Mouse (Mus musculus): Measurements from ENCODE around the gene Proser3.
"Not testable (repeated sequence)": the region's sequence is repeated elsewhere in the genome, so short reads cannot be mapped to it uniquely, and the experiment has no call there.

Proser3 gene

GRCm38 (mm10) chr7:30534633-30535577, 17.2 kb downstream of the Proser3 start, which contains the start of gene Arhgap33:
Gene Arhgap33, minus strand, starts transcription at chr7:30535060.
- DNase-seq, result peak; percentile 96

- peak; percentile 58 for DNase-seq
Measured at GRCm38 (mm10) chr7:30533941-30534632, 18.0 kb downstream of the Proser3 start.

- DNase-seq, result no peak
Measured at GRCm38 (mm10) chr7:30532931-30533330, 19.2 kb downstream of the Proser3 start.

DNA sequence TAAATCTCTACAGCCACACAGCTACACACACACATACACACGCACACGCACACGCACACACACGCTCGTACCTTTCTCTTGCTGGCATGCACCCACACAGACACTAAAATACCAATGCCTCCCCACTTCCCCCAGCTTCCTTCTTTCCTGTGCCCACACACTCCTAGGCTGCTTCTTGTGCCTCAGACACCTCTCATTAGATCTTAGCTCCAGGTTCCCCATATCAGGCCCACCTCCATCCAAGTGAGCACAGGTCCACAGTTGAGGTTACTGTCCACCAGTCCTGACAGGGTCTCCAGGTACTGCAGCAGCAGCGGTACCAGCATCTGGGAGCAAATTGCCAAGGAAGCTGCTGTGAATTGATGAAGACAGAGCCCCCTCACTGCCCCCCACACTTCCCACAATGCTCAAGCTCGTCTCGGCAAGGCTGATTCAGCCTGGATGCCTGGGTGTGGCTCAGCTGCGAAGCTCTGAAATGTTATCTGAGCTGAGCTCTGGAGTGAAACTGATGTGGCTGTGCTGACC, 20.7 kb downstream of the Proser3 start:
- peak; percentile 6 for DNase-seq

GRCm38 (mm10) chr7:30526981-30527380, 25.1 kb downstream of the Proser3 start:
- DNase-seq, result no peak

- peak; percentile 4 for DNase-seq
Measured at GRCm38 (mm10) chr7:30526399-30526798, 25.7 kb downstream of the Proser3 start.

- no peak for DNase-seq
Measured at GRCm38 (mm10) chr7:30525954-30526353, 26.1 kb downstream of the Proser3 start.

DNA sequence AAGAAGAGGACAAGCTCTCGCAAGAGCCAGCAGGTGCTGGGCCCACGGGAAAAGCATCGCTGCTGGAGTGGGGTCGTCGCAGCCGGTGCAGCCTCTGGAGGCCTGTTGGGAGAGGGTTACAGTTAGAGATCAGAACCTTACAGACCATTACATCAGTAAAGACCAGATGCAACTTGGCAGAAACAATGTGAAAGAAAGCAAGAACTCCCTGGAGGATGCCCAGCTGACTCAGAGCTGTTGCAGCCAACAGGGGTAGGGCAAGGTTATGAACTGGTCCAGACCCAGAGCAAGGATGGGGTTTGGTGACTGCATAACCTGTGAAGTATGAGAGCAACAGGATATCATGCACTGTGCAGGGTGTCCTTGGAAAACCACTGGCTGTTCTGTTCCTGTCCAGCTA, 27.6 kb downstream of the Proser3 start:
- DNase-seq, result no peak

DNA sequence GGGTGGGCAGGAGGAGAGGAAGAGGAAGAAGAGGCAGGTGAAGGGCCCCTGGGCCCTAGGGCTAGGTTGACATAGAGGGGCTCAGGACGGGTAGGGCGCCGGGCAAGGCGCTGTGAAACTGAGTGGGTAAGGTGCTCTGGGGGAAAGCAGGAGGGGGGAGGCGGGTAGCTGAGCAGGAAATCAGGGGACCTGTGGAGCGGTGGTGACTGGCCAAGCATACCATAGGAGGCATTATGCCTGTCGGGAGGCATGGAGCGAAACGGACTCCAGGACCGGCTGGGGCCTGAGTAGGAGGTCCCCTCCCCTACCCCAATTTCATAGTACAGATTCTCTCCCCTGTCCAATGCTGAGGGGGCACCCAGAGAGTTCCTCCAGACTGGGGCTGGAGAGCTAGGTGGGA, 29.2 kb downstream of the Proser3 start:
- DNase-seq, result no peak

DNA sequence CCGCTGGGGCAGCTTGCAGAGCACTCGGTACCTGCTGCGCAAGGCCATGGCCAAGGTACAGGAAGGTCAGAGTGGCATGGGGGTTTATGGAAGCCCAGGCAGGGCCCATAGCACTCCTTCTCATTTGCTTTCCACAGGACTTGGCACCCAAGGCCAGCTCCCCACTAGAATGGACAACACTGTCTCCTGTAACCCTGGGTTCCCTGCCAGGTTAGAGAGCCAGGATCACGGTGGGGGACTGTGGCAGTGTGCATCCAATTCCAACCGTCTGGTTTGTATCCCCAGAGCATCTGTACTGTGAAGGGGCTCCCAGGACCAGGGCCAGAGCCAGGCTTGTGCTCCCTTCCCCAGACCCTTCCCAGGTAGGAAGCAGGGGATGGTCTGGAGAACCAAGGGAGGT, 31.2 kb downstream of the Proser3 start:
- peak; percentile 77 for DNase-seq

- peak; percentile 44 for DNase-seq
Measured at GRCm38 (mm10) chr7:30520396-30520795, 31.7 kb downstream of the Proser3 start.

- DNase-seq, result no peak
Measured at GRCm38 (mm10) chr7:30518325-30518724, 33.8 kb downstream of the Proser3 start.

GRCm38 (mm10) chr7:30515003-30515760, 36.9 kb downstream of the Proser3 start:
- DNase-seq, result no peak

- no peak for DNase-seq
Measured at GRCm38 (mm10) chr7:30508061-30508460, 44.0 kb downstream of the Proser3 start.

DNA sequence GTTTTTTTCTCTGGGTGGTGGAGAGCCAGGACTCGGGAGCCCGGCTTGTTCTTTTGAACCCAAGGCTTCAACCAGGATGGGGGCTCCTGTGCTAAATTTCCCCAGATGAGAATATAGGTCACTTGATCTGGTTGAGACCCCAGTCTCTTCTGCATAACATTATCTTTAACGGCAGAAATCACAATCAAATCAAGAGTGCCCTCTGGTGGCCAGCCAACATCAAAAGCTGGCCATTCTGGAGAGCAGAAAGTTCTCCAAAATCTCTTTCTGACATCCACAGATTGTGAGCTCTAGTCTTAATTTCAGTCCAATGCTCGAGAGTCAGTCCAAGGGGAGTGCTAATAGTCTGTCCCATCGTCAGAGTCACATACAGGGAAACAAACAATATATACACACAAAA, 50.9 kb downstream of the Proser3 start:
- DNase-seq, result not testable (repeated sequence)

DNA sequence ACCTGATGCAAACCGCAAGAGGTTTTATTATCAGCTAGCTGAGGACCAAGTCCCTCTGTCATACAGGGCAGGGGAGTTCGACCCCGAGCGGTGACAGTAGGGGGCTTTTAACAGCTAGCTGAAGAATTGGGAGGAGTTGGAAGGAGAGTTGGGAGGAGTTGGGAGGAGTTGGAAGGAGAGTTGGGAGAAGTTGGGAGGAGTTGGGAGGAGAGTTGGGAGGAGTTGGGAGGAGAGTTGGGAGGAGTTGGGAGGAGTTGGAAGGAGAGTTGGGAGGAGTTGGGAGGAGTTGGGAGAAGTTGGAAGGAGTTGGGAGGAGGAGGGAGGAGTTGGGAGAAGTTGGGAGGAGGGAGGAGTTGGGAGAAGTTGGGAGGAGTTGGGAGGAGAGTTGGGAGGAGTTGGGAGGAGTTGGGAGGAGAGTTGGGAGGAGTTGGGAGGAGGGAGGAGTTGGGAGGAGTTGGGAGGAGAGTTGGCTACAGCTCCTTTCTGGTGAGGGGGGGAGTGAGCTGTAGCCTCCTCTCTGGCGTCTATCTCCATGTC, 56.5 kb downstream of the Proser3 start:
- DNase-seq, result not testable (repeated sequence)

GRCm38 (mm10) chr7:30493401-30493931, 58.6 kb downstream of the Proser3 start, which contains the start of gene Prodh2:
Gene Prodh2, plus strand, starts transcription at chr7:30493622.
- DNase-seq, result no peak

DNA sequence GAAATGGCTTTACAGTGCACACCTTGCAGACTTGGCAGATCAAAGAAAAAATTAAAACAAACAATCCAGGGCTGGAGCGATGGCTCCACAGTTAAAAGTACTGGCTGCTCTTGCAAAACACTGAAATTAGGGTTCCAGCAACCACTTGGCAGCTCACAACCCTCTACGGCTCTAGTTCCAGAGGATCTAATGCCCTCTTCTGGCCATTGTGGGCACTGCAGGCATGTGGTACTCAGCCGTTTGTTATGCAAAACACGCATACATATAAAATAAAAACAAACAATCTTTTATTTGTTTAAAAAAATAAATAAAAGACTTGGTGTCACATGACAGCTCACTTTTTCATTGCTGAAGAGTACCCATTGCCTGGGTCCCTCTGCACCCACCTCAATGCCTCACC, 59.3 kb downstream of the Proser3 start:
- DNase-seq, result peak; percentile 88

- DNase-seq, result no peak
Measured at GRCm38 (mm10) chr7:30490957-30491307, 61.2 kb downstream of the Proser3 start.

- DNase-seq, result peak; percentile 65
Measured at GRCm38 (mm10) chr7:30490251-30490956, 61.7 kb downstream of the Proser3 start.
